Mouse (Mus musculus) liver, embryonic 12.5 days (tissue): Measurements from ENCODE around the gene Tfip11. TPM values are rescaled to one million over a fixed set of nuclear protein-coding genes. Genes with fewer than 3 reads are reported as not detected.
A peak's percentile ranks its signal among the peaks of the same experiment; 100 is the strongest.

Experiments used
- ATAC-seq: fragments of 200-750 bp; cut with Nextera tagmentation; 2 replicates; pipeline ENCODE4 v1.8.0; 2017; ENCODE audit warnings: moderate number of reproducible peaks, mild to moderate bottlenecking, moderate library complexity
- H3K27ac ChIP-seq: fragments of 300-500 bp; sonication (generic); 2 replicates; pipeline ENCODE4 v1.5.1; 2016; ENCODE audit warnings: mild to moderate bottlenecking
- H3K27me3 ChIP-seq: fragments of 300-500 bp; sonication (generic); replicated peaks from 2 replicates; pipeline ENCODE4 v1.6.1; 2016; ENCODE audit warnings: mild to moderate bottlenecking, moderate library complexity
- H3K36me3 ChIP-seq: fragments of 300-500 bp; sonication (generic); 2 replicates; pipeline ENCODE4 v1.6.1; 2016; ENCODE audit warnings: mild to moderate bottlenecking, moderate library complexity
- H3K4me1 ChIP-seq: fragments of 300-500 bp; sonication (generic); 2 replicates; pipeline ENCODE4 v1.6.1; 2016
- H3K4me2 ChIP-seq: fragments of 300-500 bp; sonication (generic); 2 replicates; pipeline ENCODE4 v1.6.1; 2016; ENCODE audit warnings: mild to moderate bottlenecking, moderate library complexity
- H3K4me3 ChIP-seq: fragments of 300-500 bp; sonication (generic); 2 replicates; pipeline ENCODE4 v1.5.1; 2016; ENCODE audit warnings: mild to moderate bottlenecking, moderate library complexity
- H3K9ac ChIP-seq: fragments of 300-500 bp; sonication (generic); 2 replicates; pipeline ENCODE4 v1.6.1; 2016; ENCODE audit warnings: mild to moderate bottlenecking, moderate library complexity
- H3K9me3 ChIP-seq: fragments of 300-500 bp; sonication (generic); replicated peaks from 2 replicates; pipeline ENCODE4 v1.6.1; 2016; ENCODE audit warnings: mild to moderate bottlenecking, moderate library complexity
- WGBS: fragments of 180-500 bp; shearing (Covaris S2); methylation state at CpG from one replicate; pipeline ENCODE4 v1.1.7; 2016; ENCODE audit not compliant: insufficient replicate concordance; 5-methylcytosine and 5-hydroxymethylcytosine counted together
- polyA plus RNA-seq: library from polyadenylated mRNA; unstranded; fragments of >200 nt; fragmentation: Nextera tagmentation; extraction: Ambion mirVana; gene quantifications from 2 replicates; pipeline ENCODE4 v1.2.1, GENCODE M21; 2016

Tfip11 gene
- 19.7 and 20.7 TPM in 2 replicates for polyA plus RNA-seq

- H3K9ac ChIP-seq: peak within 1 kb of the TSS; percentile 81
- H3K4me2 ChIP-seq: peak within 1 kb of the TSS; percentile 79
- H3K9me3 ChIP-seq: no peaks in the 10 kb centered on the region
- WGBS: 5% methylated on average over 48 of the region's 48 CpGs
- peak within 1 kb of the TSS; percentile 78 for H3K27ac ChIP-seq
- H3K36me3 ChIP-seq: peaks cover 33% of the 10 kb centered on the region
- H3K4me1 ChIP-seq: peaks cover 42% of the 10 kb centered on the region
- H3K27me3 ChIP-seq: no peaks in the 10 kb centered on the region
- peak; percentile 58 for ATAC-seq
- peak within 1 kb of the TSS; percentile 99 for H3K4me3 ChIP-seq
These were observed at the start of gene Tfip11 for GRCm38 (mm10) chr5:112325546-112326445. Gene Tfip11 (plus strand): TSS chr5:112326358.

GRCm38 (mm10) chr5:112276907-112277348, 49.2 kb upstream of the Tfip11 start:
- no peak for ATAC-seq
- Histone ChIP-seq H3K4me2 (peak overlapping the region; percentile 91), H3K9me3 (no peaks in the 10 kb centered on the region), H3K9ac (peak overlapping the region; percentile 83), H3K4me3 (peak overlapping the region; percentile 81), H3K27me3 (0 out of 2 replicates have a peak, but pooled peaks cover 4% of the 10 kb centered on the region), H3K36me3 (no peaks in the 10 kb centered on the region), H3K27ac (peak overlapping the region; percentile 86), H3K4me1 (peaks cover 71% of the 10 kb centered on the region)
- 1% methylated on average over 24 of the region's 24 CpGs for WGBS

GRCm38 (mm10) chr5:112277906-112278470, 48.2 kb upstream of the Tfip11 start:
- Histone ChIP-seq H3K4me1 (peaks cover 81% of the 10 kb centered on the region), H3K9ac (peak overlapping the region; percentile 83), H3K9me3 (no peaks in the 10 kb centered on the region), H3K4me2 (peak overlapping the region; percentile 91), H3K27ac (peak overlapping the region; percentile 52; the same call in 1 of the 2 replicates), H3K4me3 (peak overlapping the region; percentile 81), H3K27me3 (no peaks in the 10 kb centered on the region), H3K36me3 (no peaks in the 10 kb centered on the region)
- no peak for ATAC-seq
- WGBS: 59% methylated on average over 11 of the region's 11 CpGs

GRCm38 (mm10) chr5:112279181-112280021, 46.8 kb upstream of the Tfip11 start:
- peaks cover 87% of the 10 kb centered on the region for H3K4me1 ChIP-seq
- no peaks in the 10 kb centered on the region for H3K9me3 ChIP-seq
- WGBS: 42% methylated on average over 17 of the region's 17 CpGs
- H3K36me3 ChIP-seq: no peaks in the 10 kb centered on the region
- ATAC-seq: no peak
- H3K27ac ChIP-seq: peak overlapping the region; percentile 74
- peak overlapping the region; percentile 91 for H3K4me2 ChIP-seq
- no peaks in the 10 kb centered on the region for H3K27me3 ChIP-seq
- H3K9ac ChIP-seq: peak overlapping the region; percentile 32
- H3K4me3 ChIP-seq: peak overlapping the region; percentile 14; the same call in 1 of the 2 replicates

- peaks cover 5% of the 10 kb centered on the region; the same call in 1 of the 2 replicates for H3K36me3 ChIP-seq
- H3K4me2 ChIP-seq: peak overlapping the region; percentile 91
- no peak for ATAC-seq
- no peaks in the 10 kb centered on the region for H3K9me3 ChIP-seq
- H3K4me1 ChIP-seq: peaks cover 93% of the 10 kb centered on the region
- 0 out of 2 replicates have a peak overlapping the region, but pooled peaks have one; percentile 32 for H3K9ac ChIP-seq
- WGBS: 29% methylated on average over 7 of the region's 7 CpGs
- no peaks in the 10 kb centered on the region for H3K27me3 ChIP-seq
- peak overlapping the region; percentile 14; the same call in 1 of the 2 replicates for H3K4me3 ChIP-seq
- H3K27ac ChIP-seq: peak overlapping the region; percentile 74
These were observed 46.0 kb upstream of the Tfip11 start for GRCm38 (mm10) chr5:112280151-112280550.

DNA sequence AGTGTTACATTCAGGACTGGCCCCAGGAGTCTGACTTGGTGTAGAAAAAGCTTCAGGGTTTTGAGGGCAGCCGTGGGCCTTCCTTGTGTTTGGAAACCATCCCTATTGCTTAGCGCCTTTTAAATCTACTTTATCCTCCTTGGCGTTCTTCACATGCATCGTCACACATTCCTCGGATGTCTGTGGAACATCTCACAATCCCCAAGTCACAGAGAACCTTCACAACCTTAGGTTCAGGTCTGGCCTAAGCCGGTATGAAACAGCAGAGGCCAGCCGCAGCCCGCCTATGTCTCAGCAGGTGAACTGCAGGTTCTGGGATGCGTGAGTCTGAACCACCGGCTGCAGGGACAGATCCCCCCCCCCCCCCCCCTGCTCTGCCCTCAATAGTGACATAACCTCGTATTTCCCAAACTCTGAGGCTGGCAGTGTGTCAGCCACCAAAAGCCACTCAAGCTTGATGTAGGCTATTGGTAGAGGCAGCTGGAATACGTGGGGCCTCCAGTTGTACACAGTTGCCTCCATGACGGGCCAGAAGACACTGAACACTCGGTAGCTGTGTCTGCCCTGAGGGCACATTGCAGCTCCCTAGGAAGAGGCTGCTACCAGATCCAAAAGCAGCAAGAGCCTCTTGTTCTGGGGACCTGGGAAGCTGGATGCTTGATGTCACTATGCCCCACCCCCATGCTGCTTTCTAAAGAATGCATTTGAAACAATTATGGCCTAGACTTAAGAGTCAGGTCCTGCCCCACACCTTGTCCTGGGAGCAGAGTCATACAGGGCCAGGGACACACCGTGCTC, 45.1 kb upstream of the Tfip11 start:
- Histone ChIP-seq H3K9ac (no peak overlapping the region), H3K4me2 (peak overlapping the region; percentile 91), H3K27ac (peak overlapping the region; percentile 74), H3K9me3 (no peaks in the 10 kb centered on the region), H3K36me3 (peaks cover 12% of the 10 kb centered on the region; the same call in 1 of the 2 replicates), H3K4me3 (no peak overlapping the region), H3K27me3 (no peaks in the 10 kb centered on the region), H3K4me1 (peaks cover 91% of the 10 kb centered on the region)
- ATAC-seq: no peak
- whole genome bisulfite sequencing: 56% methylated on average over 15 of the region's 15 CpGs

DNA sequence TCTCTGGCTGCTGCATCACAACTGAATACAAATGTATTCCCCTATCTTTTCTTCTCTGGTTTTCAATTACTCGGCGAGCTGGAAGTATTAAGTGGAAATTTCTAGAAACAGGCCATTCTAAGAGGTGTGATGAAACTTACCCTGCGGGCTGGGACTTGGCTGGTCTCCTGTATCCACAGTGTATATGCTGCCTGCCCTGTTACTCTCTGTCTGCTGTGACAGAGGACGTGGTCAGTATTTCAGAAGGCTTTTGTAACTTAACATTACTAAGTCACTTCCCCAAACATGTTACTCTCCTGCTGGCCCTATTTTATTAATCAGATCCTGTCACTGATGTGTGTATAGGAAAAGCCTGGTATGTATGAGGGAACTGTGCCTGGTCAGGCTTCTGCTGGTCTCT, 44.5 kb upstream of the Tfip11 start:
- Histone ChIP-seq H3K4me1 (peaks cover 97% of the 10 kb centered on the region), H3K27me3 (no peaks in the 10 kb centered on the region), H3K36me3 (peaks cover 16% of the 10 kb centered on the region; the same call in 1 of the 2 replicates), H3K27ac (peak overlapping the region; percentile 74; the same call in 1 of the 2 replicates), H3K9me3 (no peaks in the 10 kb centered on the region), H3K9ac (no peak overlapping the region), H3K4me3 (no peak overlapping the region), H3K4me2 (no peak overlapping the region)
- 52% methylated on average over 4 of the region's 4 CpGs for WGBS
- no peak for ATAC-seq

DNA sequence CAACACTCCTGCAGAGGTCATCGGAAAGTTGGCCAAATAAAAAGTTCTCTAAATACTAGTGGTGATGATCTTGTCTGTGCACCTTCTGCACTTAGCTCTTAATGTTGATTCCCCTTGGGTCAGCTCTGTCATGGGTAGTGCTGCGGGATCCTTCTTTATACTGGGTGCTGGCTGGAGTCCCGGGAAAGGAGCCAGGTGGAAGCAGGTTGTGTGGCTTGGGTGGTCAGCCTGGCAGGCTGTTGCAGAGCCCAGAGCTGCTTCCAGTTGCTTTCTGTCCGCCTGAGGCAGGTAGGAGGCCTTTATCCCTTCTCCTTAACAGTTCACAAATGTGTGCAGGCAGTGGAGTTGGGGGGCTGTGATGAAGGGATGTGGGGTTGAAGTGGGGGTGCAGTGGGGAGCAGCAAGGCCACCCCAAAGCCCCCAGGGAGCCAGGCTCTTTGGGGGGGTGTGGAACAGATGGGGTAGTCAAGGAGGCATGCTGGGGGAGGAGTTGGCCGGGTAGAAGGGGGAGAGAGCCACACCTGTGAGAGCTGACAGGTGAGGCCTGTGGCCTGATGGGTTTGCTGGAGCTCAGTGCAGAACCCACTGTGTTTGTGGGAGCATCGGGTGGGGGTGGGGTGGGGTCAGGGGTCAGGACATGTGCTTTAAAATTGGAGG, 43.9 kb upstream of the Tfip11 start:
- peaks cover 98% of the 10 kb centered on the region for H3K4me1 ChIP-seq
- 49% methylated on average over 6 of the region's 6 CpGs for WGBS
- no peaks in the 10 kb centered on the region for H3K27me3 ChIP-seq
- peak overlapping the region; percentile 74 for H3K27ac ChIP-seq
- H3K4me2 ChIP-seq: peak overlapping the region; percentile 39
- 0 out of 2 replicates have a peak overlapping the region, but pooled peaks have one; percentile 8 for H3K9ac ChIP-seq
- H3K9me3 ChIP-seq: no peaks in the 10 kb centered on the region
- H3K4me3 ChIP-seq: no peak overlapping the region
- peaks cover 16% of the 10 kb centered on the region; the same call in 1 of the 2 replicates for H3K36me3 ChIP-seq
- ATAC-seq: no peak

DNA sequence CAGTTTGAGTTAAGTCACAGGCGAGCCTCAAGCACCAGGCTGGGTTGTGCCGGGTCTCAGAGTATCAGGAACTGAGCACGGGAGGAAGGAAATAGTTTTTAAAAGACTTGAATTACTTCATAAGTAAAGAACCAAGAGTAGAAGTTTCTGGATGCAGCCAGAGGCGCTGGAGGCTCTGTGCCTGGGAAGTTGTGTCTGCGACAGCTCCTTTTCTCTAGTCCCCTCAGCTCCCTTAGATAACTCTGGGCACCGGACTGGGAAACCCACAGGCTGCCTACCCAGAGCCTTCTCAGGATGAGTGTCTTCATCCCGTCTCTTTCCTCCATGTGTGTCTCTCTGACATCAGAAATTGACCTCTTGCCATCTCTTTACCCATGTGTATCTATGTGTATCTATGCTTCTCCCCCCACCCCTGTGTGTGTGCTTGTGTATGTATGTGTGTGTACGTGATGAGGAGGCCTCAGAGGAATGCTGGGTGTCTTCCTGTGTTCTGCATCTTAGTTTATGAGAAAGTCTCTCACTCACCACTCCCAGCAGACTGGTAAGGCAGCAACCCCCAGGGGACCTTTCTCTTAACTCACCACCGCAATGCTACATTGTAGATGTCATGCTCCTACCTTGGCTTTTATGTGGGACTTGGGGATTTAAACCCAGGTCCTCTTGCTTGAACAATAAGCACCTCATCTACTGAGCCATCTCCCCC, 43.2 kb upstream of the Tfip11 start:
- no peak overlapping the region for H3K4me3 ChIP-seq
- no peaks in the 10 kb centered on the region for H3K27me3 ChIP-seq
- H3K9ac ChIP-seq: 0 out of 2 replicates have a peak overlapping the region, but pooled peaks have one; percentile 8
- peak overlapping the region; percentile 74 for H3K27ac ChIP-seq
- no peaks in the 10 kb centered on the region for H3K9me3 ChIP-seq
- no peak for ATAC-seq
- peaks cover 16% of the 10 kb centered on the region; the same call in 1 of the 2 replicates for H3K36me3 ChIP-seq
- H3K4me1 ChIP-seq: peaks cover 98% of the 10 kb centered on the region
- H3K4me2 ChIP-seq: peak overlapping the region; percentile 39
- 30% methylated on average over 9 of the region's 9 CpGs for WGBS
